Mouse (Mus musculus): ENCODE results near the gene Cbx8.

The Cbx8 gene

DNA sequence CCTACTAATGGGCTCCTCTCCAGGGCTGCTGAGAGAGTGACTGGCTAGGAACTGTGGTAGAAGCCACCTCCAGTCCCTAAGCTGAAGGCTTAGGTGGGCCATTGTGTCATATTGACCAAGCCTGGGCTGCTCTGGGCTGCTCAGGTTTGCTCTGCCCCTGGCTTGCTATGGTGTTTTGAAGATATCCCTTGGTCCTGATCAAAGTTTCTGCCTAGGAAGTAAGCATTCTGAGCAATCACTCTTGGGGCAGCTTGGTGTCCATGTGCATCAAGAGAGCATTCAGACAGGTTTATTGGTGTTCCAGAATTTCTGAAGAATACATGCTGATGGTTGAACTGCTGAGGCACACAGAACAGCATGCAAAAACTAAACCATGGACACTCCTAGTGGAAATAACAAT, 10.7 kb upstream of the Cbx8 start:
- no peak for DNase-seq (ENCODE audit: low spot score in 2 of 2)

DNA sequence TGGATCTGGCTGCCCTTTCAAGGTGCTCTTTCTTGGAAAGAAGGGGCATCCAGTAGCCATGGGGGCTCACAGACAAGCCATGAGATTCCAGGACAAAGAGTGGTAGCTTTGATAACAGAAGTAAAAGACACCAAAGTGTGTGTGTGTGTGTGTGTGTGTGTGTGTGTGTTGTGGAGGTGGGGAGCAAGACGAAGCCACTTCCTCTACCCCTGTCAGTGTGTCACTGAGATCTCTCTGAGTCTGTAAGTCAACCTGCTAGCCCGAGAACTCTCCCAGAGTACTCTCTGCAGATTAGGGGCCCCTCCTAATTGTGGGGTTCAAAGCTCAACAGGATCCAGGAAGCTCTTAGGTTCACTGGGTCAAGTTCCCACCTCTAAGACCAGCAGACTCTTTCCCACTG, 9.6 kb upstream of the Cbx8 start:
- no peak for DNase-seq (ENCODE audit: low spot score in 2 of 2)

DNA sequence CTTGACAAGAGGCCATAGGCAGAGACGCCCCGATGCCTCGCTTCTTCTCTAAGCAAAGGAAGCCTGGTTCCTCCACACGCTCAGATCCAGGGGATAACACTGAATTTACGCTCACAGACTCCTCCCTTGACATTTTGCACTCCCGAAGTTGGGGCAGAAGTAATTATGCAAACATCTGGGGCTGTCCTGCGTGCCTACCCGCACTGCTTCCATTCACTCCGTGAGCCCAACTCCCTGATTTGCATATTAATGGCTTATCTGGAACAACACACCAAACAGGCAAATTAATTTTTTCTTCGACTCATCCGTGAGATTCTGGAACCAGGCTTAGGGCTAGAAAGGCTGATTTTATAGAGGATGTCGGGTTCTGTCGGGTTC, 7.4 kb upstream of the Cbx8 start:
- no peak for DNase-seq (ENCODE audit: low spot score in 2 of 2)

DNA sequence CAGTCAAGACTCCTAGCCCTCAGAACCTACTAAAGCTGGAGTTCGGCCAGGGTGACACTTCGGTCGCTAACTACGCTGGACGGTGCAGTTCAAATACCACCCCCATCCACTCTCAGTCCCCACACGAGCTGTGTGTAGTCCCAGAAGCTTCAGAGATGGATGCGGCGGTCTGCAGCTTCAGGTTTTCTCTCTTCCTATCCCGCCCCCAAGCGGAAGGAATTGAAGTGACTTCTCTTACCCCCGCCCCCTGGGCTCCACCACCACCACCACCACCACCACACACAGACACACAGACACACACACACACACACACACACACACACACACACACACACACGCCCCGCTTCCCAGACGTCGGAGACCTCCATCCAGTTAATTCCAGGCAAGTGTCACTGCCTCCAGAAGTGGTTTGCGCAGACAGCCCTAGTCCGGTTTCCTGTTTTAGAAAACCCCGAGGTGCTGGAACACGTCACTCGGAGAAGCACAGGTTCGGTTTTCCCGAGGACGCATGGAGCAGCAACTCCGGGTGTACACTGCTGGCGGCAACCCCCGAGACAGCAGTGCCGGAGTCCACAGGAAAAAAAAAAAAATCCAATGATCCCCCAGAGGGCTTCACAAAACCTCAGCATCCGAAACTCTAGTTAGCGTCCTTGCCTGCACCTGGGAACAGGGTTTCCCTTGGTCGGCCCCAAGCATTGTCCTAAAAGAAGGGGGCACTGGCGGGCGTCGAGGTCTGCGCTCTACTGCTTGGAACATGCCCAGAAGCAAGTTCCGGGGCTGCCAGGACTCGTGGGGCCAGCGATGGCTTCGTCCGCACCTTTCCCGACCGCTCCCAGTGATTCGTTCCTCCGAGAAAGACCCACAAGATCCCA, 6.7 kb upstream of the Cbx8 start:
- DNase-seq (ENCODE audit: low spot score in 2 of 2): peak in 1 of 2 experiments; percentile 18

DNA sequence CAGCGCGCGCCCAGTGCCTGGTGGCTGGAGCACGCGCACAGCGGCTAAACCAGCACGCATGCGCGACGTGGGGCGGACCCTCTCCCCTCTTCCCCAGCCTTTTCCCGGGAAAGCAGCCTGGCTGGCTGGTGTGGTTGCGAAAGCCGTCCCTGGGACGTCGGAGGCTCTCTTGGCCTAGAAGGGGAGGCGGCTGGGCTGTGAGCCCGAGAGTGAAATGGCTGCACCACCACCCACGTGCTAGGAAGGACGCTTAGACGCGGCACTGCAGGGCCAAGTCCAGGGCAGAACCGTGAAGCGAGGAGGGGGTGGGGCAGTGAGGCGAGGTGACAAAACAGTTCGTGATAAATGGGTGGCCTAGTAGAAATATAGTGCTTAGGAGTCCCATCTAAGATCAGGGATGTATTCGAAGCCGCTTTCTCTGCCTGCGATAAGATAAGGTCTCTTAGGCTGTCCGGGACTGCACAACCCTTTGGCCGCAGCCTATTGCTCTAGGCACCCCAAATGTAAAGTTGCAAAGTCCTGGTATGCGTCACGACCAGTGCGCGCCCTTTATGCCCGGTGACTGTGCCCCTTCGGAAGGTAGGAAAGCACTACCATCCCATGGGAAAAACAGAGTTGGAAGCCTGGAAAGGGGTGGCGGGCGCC, 6.0 kb upstream of the Cbx8 start:
- no peak for DNase-seq (ENCODE audit: low spot score in 2 of 2)

DNA sequence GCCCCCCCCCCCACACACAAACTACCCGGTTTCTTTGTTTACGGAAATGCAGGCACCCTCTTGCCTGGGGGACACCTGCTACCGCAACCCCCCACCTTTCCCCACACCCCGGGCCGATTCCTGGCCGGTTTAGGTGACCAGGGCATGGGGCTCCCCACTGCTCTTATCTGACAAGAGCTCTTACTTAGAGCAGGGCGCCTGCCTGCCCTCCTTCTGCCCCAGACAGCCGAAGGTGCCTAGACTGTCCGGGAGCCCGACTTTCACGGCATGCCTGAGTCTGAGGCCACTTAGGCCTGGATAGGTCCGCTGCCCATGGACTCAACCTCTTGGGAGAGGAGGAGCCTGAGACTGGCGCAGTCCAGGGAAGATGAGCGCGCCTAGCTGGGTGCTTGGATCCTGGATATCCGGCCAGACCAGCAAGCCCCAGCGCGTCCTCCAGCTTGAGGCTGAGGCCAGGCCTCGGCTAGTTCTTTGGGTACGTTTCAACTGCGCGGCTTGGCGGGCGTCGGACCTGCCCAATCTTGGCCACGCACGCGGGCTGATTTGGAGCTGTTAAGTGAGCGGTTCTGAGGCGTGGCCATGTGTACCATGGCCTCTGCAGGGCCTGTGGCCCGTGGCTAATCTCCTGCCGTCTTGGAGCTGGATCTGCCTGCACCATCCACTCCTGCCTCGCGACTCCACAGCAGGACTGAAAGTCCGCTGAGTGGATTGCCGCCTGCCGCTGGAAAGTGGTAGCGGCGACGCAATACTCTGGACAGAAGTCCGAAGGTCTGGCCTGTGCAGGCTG, 4.0 kb upstream of the Cbx8 start:
- DNase-seq (ENCODE audit: low spot score in 2 of 2): no peak

DNA sequence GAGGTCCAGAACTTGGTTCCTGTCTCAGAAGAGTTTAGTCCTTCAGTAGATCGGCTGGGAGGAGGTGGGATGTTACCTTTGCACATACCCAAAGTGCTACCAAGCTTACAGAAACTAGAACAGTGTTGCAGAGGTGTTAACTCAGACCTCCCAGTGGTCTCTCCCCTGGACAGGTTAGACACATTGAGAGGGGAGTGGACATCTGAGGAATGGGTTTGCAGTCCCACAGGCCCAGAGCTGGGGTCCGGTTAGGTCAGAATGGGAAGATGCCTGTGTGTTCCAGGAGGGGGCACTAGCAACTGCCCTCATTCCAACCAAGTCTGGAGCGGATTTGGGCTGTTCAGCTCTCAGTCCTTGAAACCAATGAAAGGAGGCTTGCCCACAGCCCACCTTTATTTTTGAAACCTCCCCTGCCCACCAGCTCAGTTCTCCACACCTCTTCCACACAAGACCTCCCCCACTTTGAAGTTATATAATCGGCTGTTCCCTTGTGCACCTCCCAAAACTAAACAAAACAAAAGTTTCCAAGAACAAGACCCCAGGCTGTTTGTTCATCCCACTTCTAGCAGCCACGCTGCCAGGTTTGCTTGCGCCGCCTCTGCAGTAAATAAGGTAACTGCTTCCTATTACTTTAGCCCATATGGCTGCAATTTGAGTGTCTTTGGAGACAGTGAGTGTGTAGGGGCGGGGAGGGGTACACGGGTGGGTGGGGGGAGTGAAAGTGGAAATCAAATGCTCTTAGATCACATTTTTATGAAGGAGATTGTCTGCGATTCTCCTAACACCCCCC, 3.2 kb upstream of the Cbx8 start:
- DNase-seq (ENCODE audit: low spot score in 2 of 2): no peak

DNA sequence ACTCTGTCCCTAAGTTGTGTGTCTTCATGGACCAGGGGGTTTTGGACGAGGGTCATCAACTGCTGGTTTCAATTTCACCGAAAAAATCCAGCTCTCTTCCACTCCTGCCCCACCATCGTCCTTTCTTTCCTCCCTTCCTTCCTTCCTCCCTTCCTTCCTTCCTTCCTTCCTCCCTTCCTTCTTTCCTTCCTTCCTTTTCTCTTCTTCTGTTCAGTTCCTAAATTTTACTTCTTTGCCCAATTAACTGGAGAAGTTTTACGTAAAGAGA, 2.4 kb upstream of the Cbx8 start:
- no peak for DNase-seq (ENCODE audit: low spot score in 2 of 2)

DNA sequence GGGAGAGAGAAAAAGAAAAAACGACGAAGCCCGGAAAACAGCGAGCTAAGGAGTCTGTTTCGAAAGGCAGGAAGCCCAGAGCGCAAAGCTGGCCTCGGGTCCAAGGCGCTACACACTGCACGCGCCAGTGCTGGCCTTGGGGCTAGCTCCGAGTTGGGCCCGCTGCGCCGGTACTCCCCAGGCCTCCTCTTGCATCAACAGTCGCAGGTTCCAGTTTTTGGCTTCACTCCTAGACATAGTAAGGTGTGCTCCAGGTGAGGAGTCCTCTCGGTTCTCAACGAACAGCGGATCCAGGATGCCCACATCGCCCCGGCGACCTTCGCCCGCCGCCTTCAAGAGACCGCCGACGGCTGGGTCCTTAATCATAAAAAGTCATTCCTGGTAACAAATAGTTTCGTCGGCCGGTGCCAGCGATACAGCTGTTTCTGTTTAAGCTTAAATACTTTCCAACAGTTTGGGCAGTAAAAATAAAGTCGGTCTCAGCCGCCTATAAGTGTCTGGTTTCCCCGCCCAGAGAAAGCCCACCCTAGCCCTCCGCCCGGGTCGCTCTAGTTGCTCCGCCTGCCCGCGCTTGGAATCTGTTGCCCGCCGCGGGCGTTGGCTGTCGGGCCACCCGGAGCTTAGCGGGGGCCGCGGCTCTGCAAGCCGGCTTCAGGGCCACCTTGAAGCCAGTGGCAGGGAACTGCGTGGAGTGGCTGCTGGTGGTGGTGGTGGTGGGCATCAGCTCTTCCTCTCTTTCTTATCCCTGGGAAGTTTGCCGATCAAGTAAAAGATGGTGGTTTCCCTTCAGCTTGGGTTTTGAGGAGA, 1.9 kb upstream of the Cbx8 start:
- no peak for DNase-seq (ENCODE audit: low spot score in 2 of 2)

DNA sequence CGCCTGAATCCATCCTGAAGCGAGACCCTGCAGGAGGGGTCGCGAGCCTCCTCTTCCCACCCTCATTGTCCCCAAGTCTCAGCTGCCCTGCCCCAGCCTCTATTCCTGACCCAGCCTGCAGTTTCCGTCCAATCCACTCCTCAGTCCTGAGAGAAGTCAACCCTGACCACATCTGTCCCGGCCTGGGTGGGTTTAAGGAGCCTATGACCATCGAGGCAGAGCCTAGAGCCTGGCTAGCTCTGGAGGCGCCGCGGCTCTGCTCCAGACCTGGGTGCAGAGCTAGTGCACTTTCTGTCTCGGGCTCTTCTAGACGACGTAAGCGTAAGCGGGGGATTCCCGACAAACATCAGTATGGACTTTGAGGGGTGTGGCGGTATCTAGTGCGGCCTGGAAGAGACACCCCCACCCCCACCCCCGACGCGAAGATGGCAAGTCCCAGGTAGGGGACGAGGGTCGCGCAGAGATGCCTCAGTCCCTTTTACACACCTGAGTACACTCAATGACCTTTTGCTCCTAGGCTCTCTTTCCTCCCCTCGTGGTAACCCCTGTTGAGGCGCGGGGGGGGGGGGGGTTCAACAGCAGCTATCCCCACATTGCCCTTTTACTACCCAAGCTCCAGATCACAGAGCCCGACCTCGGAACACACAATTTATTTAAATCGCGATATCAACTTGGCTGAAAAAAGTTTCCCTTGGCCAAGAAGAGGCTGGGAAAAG, 1.1 kb upstream of the Cbx8 start:
- no peak for DNase-seq (ENCODE audit: low spot score in 2 of 2)

DNA sequence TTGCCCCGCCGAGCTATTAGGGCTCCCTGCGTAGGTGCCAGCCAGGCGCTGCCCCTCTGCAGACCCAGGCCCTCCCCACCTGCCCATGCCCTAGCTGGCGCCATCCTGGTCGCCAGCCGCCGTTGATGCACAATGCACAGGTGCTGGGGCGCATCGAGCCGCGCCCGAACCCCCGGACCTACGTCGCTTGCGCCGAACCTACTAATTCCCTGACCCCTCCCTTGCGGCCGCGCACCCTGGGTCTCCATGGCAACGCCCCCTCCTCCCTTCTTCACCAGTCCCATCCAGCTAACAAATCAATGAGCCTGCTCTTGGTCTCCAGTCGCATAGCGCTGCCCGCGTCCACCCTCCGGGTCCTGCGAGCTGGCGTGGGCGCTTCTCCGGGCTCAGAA, 552 bp upstream of the Cbx8 start:
- DNase-seq (ENCODE audit: low spot score in 2 of 2): no peak

DNA sequence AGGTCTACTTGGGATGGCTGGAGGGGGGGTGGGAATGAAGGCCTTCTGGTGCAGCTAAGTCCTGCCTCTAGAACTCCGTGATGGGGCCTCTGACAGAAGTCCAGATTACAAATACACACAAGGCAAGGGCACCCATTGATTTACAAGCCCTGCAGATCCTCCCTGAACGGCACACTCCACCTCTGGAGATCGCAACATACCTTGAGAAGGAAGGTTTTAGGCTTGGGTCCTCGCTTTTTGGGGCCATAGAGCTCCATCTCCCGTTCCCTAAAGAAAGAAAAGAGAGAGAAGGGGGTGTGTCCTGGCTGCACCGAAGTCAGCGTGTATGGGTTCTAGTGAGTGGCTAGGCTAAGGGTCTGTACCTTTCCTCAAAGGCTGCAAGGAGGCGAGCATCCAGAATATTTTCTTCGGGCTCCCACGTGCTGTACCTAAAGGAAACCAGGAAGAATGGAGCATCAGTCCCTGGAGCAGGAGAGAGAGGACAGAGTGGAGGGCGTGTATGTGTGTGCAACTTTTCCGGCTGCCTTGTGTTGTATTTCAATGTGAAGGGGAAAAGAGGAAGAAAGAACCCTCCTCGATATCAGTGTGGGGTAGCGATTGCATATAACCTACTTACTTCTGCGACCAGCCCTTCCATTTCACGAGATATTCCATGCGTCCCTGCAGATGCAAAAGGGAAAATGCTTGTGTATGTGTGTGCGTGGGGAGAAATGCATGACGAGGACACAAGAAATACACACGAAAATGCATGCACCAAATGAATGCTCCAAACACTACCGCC, 847 bp downstream of the Cbx8 start:
- DNase-seq (ENCODE audit: low spot score in 2 of 2): no peak

DNA sequence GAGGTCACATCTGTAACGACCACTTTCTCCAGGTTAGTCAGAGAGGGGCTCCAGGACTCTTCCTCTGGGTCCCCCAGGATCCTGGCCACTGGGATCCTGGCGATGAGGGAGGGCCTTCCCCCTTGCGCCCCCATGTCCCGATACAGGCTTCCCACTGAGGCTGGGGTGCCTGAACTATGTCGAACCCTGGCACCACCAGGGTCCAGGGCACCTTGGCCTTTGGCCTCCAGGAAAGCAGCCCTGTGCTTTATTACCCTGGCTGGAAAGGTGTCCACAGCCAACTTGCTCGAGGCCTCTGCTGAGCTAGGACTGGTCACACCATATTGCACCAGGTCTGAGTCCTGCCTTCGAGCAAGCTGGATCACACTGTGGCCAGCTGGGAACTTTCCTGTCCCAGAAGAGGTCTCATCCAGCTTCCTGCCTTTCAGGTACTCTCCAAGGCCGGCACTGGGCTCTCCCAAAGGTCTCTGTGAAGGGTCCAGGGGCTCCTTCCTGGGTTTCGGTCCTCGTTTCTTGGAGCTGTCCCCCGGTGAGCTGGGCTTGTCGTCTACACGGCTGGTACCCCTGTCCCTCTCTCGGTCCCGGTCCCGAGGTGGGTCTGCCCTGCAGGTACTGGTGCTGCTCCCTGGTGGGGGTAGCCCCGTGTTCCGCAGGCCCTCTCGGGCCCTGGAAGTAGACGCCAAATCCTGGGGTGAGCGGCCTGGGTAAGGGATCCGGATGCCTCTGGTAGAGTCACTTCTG, 1.9 kb downstream of the Cbx8 start:
- DNase-seq (ENCODE audit: low spot score in 2 of 2): no peak

DNA sequence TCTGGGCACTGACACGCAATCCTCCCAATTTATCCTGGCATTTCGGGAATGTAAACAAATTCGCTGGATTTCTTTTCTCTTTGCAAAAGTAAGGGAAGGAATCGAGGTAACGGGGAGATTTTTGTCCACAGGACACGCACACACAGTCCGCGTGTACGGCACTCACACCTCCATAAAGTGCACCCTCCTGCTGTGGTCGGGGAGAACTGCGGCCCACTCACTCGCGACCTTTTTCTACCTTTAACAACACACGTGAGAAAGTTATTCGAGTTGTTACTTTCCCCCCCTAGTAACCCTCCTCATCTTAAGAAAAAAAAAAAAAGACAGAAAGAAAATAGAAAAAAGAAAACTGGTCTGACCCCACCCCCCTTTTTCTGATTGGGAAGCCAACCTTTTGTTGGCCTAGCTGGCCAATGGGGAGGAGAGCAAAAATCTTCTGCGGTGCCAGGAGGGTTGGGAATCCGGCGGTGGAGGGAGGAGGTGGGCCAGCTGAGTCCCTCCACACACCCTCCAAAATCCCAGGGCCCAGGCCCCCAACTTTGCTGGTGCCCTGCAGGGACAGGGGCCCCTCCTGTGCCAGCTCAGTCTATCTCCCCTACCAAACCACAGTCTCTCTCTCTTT, 2.9 kb downstream of the Cbx8 start:
- DNase-seq (ENCODE audit: low spot score in 2 of 2): no peak

DNA sequence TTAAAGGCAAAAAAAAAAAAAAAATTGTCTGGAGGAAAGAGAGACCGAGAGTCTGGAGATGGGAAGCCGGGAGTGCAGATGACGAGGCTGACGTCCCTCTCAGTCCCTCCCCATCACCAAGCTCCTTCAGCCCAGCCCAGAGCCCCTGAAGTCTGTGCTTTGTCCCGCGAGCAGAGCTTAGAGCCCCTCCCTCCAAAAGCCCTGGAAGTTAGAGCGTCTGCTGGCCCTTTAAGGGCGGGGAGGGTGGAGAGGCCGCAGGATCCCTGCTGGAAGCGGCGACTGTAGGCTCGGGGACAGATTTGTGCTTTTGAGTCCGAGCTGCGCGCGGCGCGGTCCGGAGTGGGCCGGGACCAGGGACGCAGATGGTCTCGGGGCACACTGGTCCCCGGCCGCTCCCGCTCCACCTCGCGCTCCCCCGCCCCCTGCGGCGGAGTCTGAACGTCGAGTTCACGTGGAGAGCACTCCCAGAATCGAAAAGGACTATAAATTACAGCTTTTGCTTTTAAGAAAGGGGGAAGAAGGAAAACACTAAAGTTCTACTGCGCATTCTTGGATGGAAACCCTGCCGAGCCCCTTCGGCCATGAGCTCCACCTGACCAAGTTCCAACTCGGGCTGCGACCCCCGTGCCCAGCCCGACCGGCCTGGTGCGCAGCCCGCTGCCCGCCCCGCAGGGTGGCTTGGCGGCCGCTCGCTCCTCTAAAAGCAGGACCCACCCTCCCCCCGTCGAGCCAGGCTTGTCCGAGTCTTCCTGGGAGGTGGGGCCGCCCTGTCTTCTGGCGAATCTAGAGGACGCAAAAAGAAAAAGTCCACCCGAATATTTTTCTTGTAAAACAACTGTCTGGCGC, 3.6 kb downstream of the Cbx8 start:
- DNase-seq (ENCODE audit: low spot score in 2 of 2): no peak

DNA sequence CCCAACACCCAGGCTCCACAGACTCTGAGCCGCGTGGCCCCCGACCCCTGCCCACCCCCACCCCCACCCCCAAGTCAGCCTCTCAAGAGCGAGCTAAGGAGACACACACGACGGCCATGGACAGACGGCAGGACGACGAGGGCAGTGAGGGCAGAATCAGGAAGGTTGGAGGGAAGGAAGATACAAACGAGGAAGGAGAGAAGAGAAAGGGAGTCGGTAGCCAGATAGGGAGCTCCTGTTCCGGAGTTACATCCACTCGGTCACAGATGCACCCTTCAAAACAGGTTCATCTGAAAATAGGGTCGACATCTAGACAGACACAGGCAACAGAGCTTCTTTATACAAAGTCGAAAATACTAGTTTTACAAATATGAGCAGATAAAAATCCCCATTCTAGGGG, 4.3 kb downstream of the Cbx8 start:
- DNase-seq (ENCODE audit: low spot score in 2 of 2): no peak

DNA sequence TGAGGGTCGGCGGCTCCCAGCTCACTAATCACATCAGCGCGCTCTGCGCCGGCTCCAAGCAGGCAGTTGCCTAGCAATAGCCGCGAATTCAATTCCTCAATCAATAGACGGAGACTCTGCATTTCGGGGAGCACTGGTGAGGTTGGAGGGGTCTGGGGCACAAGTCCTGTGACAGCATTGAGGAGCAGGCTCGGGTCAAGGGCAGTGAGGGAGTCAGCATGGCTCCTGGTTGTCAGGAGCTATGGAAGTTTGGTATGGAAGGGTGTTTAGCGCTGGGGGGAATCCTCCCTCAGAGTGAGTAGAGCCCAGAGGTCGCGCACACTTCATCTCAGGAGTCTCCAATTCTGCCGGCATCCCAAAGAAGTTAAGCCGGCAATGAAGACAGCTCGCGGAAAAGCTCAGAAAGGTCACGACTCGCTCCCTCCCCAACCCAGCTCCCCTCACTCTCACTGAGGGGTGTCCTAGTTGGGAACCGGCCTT, 5.0 kb downstream of the Cbx8 start:
- no peak for DNase-seq (ENCODE audit: low spot score in 2 of 2)

Measured in thymus, postnatal 10 days (tissue).